Mouse (Mus musculus) kidney, embryonic 16.5 days (tissue): ENCODE data around the gene Krt80. TPM values are rescaled to one million over a fixed set of nuclear protein-coding genes. Genes with fewer than 3 reads are reported as not detected.

ENCODE experiments used
- ATAC-seq: fragments of 200-750 bp; cut with Nextera tagmentation; 2 replicates; pipeline ENCODE4 v1.8.0; 2017; ENCODE audit warnings: moderate TSS enrichment; ENCODE audit not compliant: low FRiP score, low TSS enrichment
- H3K27ac ChIP-seq: fragments of 300-500 bp; sonication (generic); 2 replicates; pipeline ENCODE4 v1.5.1; 2014; ENCODE audit warnings: low read length
- H3K27me3 ChIP-seq: fragments of 300-500 bp; sonication (generic); 2 replicates; pipeline ENCODE4 v1.6.1; 2014; ENCODE audit warnings: low read length, control low read depth, mixed read lengths; ENCODE audit not compliant: insufficient read depth
- H3K36me3 ChIP-seq: fragments of 300-500 bp; sonication (generic); 2 replicates; pipeline ENCODE4 v1.6.1; 2014; ENCODE audit warnings: low read length, control low read depth, mixed read lengths; ENCODE audit not compliant: insufficient read depth
- H3K4me1 ChIP-seq: fragments of 300-500 bp; sonication (generic); 2 replicates; pipeline ENCODE4 v1.6.1; 2014; ENCODE audit warnings: low read length, control low read depth, mixed read lengths; ENCODE audit not compliant: insufficient read depth
- H3K4me2 ChIP-seq: fragments of 300-500 bp; sonication (generic); replicated peaks from 2 replicates; pipeline ENCODE4 v1.6.1; 2014; ENCODE audit warnings: low read depth, low read length
- H3K4me3 ChIP-seq: fragments of 300-500 bp; sonication (generic); 2 replicates; pipeline ENCODE4 v1.5.1; 2014; ENCODE audit warnings: mild to moderate bottlenecking, low read length
- H3K9ac ChIP-seq: fragments of 300-500 bp; sonication (generic); replicated peaks from 2 replicates; pipeline ENCODE4 v1.6.1; 2014; ENCODE audit warnings: low read length
- H3K9me3 ChIP-seq: fragments of 300-500 bp; sonication (generic); 2 replicates; pipeline ENCODE4 v1.6.1; 2016; ENCODE audit warnings: low read length, control low read depth
- WGBS: fragments of 180-500 bp; shearing (Covaris S2); extraction: QIAGEN DNeasy Blood & Tissue Kit; methylation state at CpG from one replicate; pipeline ENCODE4 v1.1.7; 2014; 5-methylcytosine and 5-hydroxymethylcytosine counted together
- polyA plus RNA-seq: library from polyadenylated mRNA; unstranded; fragments of >200 nt; fragmentation: Nextera tagmentation; extraction: Ambion mirVana; gene quantifications from 2 replicates; pipeline ENCODE4 v1.2.1, GENCODE M21; 2015

The Krt80 gene
- polyA plus RNA-seq, 1 experiment from 2014 or later: 1.7 TPM

GRCm38 (mm10) chr15:101322106-101322505 lies 47.9 kb downstream of the Krt80 start:
- no peak overlapping the region for H3K27ac ChIP-seq
- H3K36me3 ChIP-seq: no peaks in the 10 kb centered on the region
- 79% methylated on average over 5 of the region's 5 CpGs for WGBS
- H3K4me1 ChIP-seq: peaks cover 30% of the 10 kb centered on the region
- no peak overlapping the region for H3K4me3 ChIP-seq
- no peak overlapping the region for H3K4me2 ChIP-seq
- no peak for ATAC-seq
- H3K9me3 ChIP-seq: no peaks in the 10 kb centered on the region
- H3K27me3 ChIP-seq: no peaks in the 10 kb centered on the region
- no peak overlapping the region for H3K9ac ChIP-seq

GRCm38 (mm10) chr15:101321126-101321525 lies 48.8 kb downstream of the Krt80 start:
- Histone ChIP-seq H3K4me1 (peaks cover 36% of the 10 kb centered on the region), H3K9me3 (no peaks in the 10 kb centered on the region), H3K36me3 (no peaks in the 10 kb centered on the region), H3K27ac (peak overlapping the region; percentile 44), H3K4me3 (no peak overlapping the region), H3K9ac (no peak overlapping the region), H3K27me3 (no peaks in the 10 kb centered on the region), H3K4me2 (no peak overlapping the region)
- no peak for ATAC-seq
- 36% methylated on average over 5 of the region's 5 CpGs for WGBS

- H3K36me3 ChIP-seq: no peaks in the 10 kb centered on the region
- WGBS: 25% methylated on average over 6 of the region's 6 CpGs
- H3K27ac ChIP-seq: peak overlapping the region; percentile 54; the same call in 1 of the 2 replicates
- peaks cover 38% of the 10 kb centered on the region for H3K4me1 ChIP-seq
- H3K9ac ChIP-seq: no peak overlapping the region
- no peaks in the 10 kb centered on the region for H3K27me3 ChIP-seq
- no peak for ATAC-seq
- H3K4me3 ChIP-seq: no peak overlapping the region
- no peak overlapping the region for H3K4me2 ChIP-seq
- H3K9me3 ChIP-seq: no peaks in the 10 kb centered on the region
These were observed 49.3 kb downstream of the Krt80 start for GRCm38 (mm10) chr15:101320618-101321041.

GRCm38 (mm10) chr15:101320010-101320617 lies 49.8 kb downstream of the Krt80 start:
- 79% methylated on average over 6 of the region's 6 CpGs for WGBS
- Histone ChIP-seq H3K9me3 (no peaks in the 10 kb centered on the region), H3K9ac (no peak overlapping the region), H3K27ac (peak overlapping the region; percentile 54), H3K4me1 (peaks cover 38% of the 10 kb centered on the region), H3K27me3 (no peaks in the 10 kb centered on the region), H3K4me2 (no peak overlapping the region), H3K36me3 (no peaks in the 10 kb centered on the region), H3K4me3 (no peak overlapping the region)
- no peak for ATAC-seq

- 47% methylated on average over 14 of the region's 14 CpGs for WGBS
- Histone ChIP-seq H3K27ac (peak overlapping the region; percentile 54; the same call in 1 of the 2 replicates), H3K9ac (no peak overlapping the region), H3K4me1 (peaks cover 38% of the 10 kb centered on the region), H3K36me3 (no peaks in the 10 kb centered on the region), H3K9me3 (no peaks in the 10 kb centered on the region), H3K27me3 (no peaks in the 10 kb centered on the region), H3K4me2 (no peak overlapping the region), H3K4me3 (no peak overlapping the region)
- no peak for ATAC-seq
These were observed 50.8 kb downstream of the Krt80 start for GRCm38 (mm10) chr15:101318889-101319765.

GRCm38 (mm10) chr15:101317814-101318500 lies 52.0 kb downstream of the Krt80 start:
- WGBS: 65% methylated on average over 2 of the region's 2 CpGs
- 0 out of 2 replicates have a peak overlapping the region, but pooled peaks have one; percentile 20 for H3K27ac ChIP-seq

GRCm38 (mm10) chr15:101316913-101317813 lies 52.8 kb downstream of the Krt80 start:
- Histone ChIP-seq H3K4me1 (peaks cover 38% of the 10 kb centered on the region), H3K4me2 (no peak overlapping the region; the same call in 1 of the 2 replicates), H3K27ac (no peak overlapping the region), H3K9me3 (no peaks in the 10 kb centered on the region), H3K36me3 (no peaks in the 10 kb centered on the region), H3K4me3 (no peak overlapping the region), H3K9ac (peak overlapping the region; percentile 10; the same call in 1 of the 2 replicates), H3K27me3 (no peaks in the 10 kb centered on the region)
- no peak for ATAC-seq
- 63% methylated on average over 18 of the region's 18 CpGs for WGBS

More at GRCm38 (mm10) chr15:101317814-101318500, 52.0 kb downstream of the Krt80 start:
- Histone ChIP-seq H3K9ac (0 out of 2 replicates have a peak overlapping the region, but pooled peaks have one; percentile 12), H3K36me3 (no peaks in the 10 kb centered on the region), H3K4me1 (peaks cover 38% of the 10 kb centered on the region), H3K4me3 (no peak overlapping the region), H3K27me3 (no peaks in the 10 kb centered on the region), H3K9me3 (no peaks in the 10 kb centered on the region), H3K4me2 (no peak overlapping the region)
- ATAC-seq: no peak

GRCm38 (mm10) chr15:101316279-101316912 lies 53.6 kb downstream of the Krt80 start:
- H3K36me3 ChIP-seq: no peaks in the 10 kb centered on the region
- H3K27ac ChIP-seq: 0 out of 2 replicates have a peak overlapping the region, but pooled peaks have one; percentile 24
- peaks cover 36% of the 10 kb centered on the region for H3K4me1 ChIP-seq
- no peaks in the 10 kb centered on the region for H3K27me3 ChIP-seq
- H3K4me3 ChIP-seq: peak overlapping the region; percentile 40
- peak overlapping the region; percentile 56 for H3K4me2 ChIP-seq
- peak; percentile 31; the same call in 1 of the 2 replicates for ATAC-seq
- 55% methylated on average over 13 of the region's 13 CpGs for WGBS
- H3K9me3 ChIP-seq: no peaks in the 10 kb centered on the region
- H3K9ac ChIP-seq: peak overlapping the region; percentile 10; the same call in 1 of the 2 replicates
